Mouse (Mus musculus): ENCODE measurements around the gene Arntl. TPM values are rescaled to one million over a fixed set of nuclear protein-coding genes. Genes with fewer than 3 reads are reported as not detected.
A peak's percentile ranks its signal among the peaks of the same experiment; 100 is the strongest.

The Arntl gene
- polyA plus RNA-seq, 1 experiment: 4.0 TPM

DNA sequence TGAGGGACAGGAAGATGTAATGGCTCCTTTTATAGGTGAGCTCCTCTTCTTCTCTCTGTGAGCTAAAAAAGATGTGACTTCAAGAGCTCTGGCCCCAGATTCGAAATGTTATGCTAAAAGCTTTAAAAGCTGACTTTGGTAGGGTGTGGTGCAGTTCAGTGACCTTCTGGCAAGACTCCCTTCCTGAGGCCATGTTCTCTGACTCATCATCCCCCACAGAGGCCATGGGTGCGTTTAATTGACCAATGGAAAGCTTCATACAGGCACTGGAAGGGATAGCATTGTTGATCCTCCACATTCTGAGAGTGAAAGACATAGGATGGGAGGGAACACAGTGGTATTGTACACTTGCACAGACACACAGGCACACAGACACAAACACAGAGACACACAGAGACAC lies 34.8 kb upstream of the Arntl start:
- no peak overlapping the region for H3ac ChIP-seq (ENCODE audit: control insufficient read depth, insufficient read length, low read depth)
- no peaks in the 10 kb centered on the region for H3K79me2 ChIP-seq (ENCODE audit: control insufficient read depth, insufficient read depth)
- no peaks in the 10 kb centered on the region for H3K36me3 ChIP-seq (ENCODE audit: control insufficient read depth, insufficient read depth)
- TF ChIP-seq MAX (IDR thresholded peaks at IDR 0.05) (no peak), USF1 (IDR thresholded peaks at IDR 0.05; ENCODE audit: low read depth) (no peak), FOSL1 (IDR thresholded peaks at IDR 0.05; ENCODE audit: insufficient read depth, low read length, poor library complexity, severe bottlenecking) (peak; percentile 6), MYOG (IDR thresholded peaks at IDR 0.05; ENCODE audit: control insufficient read depth, extremely low read depth, insufficient read length) (no peak), MYOD1 (IDR thresholded peaks at IDR 0.05; ENCODE audit: control insufficient read depth, insufficient read length, low read depth) (no peak)
- no peaks in the 10 kb centered on the region for H3K27me3 ChIP-seq (ENCODE audit: control insufficient read depth, insufficient read depth, insufficient read length)
- no peaks in the 10 kb centered on the region for H3K79me3 ChIP-seq (ENCODE audit: low read depth)
- H3K4me3 ChIP-seq (ENCODE audit: insufficient read depth, poor library complexity, severe bottlenecking): no peak overlapping the region

DNA sequence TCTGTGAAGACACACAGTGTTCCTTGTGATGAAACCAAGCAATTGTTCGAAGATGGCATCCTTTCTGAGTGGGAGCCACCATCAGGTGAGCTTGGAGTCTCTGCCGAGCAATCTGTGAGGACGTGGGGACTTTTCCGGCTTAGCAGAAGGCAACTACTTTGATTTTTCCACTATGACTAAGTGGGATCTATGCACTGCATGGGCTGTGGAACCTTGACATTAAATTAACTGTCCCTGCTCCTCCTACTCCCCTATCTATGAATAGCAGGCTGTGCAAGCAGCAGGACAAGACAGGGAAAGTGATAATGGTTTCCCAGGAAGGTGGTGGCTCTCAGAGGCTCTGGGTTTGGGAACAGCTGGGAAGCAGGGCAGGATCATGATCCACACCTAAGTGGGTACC lies 31.8 kb upstream of the Arntl start:
- Histone ChIP-seq H3K36me3 (ENCODE audit: control insufficient read depth, insufficient read depth) (no peaks in the 10 kb centered on the region), H3ac (ENCODE audit: control insufficient read depth, insufficient read length, low read depth) (no peak overlapping the region), H3K79me2 (ENCODE audit: control insufficient read depth, insufficient read depth) (no peaks in the 10 kb centered on the region), H3K79me3 (ENCODE audit: low read depth) (no peaks in the 10 kb centered on the region), H3K27me3 (ENCODE audit: control insufficient read depth, insufficient read depth, insufficient read length) (no peaks in the 10 kb centered on the region), H3K4me3 (ENCODE audit: insufficient read depth, poor library complexity, severe bottlenecking) (no peak overlapping the region)
- TF ChIP-seq MYOD1 (IDR thresholded peaks at IDR 0.05; ENCODE audit: control insufficient read depth, insufficient read length, low read depth) (no peak), MYOG (IDR thresholded peaks at IDR 0.05; ENCODE audit: control insufficient read depth, extremely low read depth, insufficient read length) (no peak), CTCF (IDR thresholded peaks at IDR 0.05; ENCODE audit: control insufficient read depth, insufficient read depth, insufficient read length) (no peak), FOSL1 (IDR thresholded peaks at IDR 0.05; ENCODE audit: insufficient read depth, low read length, poor library complexity, severe bottlenecking) (no peak), CEBPB (IDR thresholded peaks at IDR 0.05; ENCODE audit: low read depth) (no peak), USF1 (IDR thresholded peaks at IDR 0.05; ENCODE audit: low read depth) (no peak), MAX (IDR thresholded peaks at IDR 0.05) (no peak)

DNA sequence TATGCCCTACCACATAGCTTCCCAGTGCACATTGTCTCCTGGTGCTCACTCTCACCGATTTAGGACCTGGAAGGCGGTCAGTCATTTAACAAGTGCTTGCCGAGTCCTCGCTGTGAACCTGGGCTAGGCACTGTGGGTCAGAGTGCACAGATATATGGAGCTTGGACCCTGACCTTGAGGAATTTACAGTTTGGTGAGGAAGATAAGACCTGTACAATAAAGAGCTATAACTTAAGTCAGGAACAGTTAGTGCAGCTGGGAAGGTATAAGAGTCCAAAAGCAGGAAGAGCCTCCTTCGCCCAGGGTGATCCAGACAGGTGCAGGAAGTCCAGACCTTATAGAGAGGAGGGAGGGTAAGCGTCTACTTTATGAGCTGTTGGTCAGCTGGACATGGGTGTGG lies 29.2 kb upstream of the Arntl start:
- H3K79me2 ChIP-seq (ENCODE audit: control insufficient read depth, insufficient read depth): no peaks in the 10 kb centered on the region
- no peak for TF ChIP-seq MYOD1 (IDR thresholded peaks at IDR 0.05; ENCODE audit: control insufficient read depth, insufficient read length, low read depth)
- no peak for TF ChIP-seq FOSL1 (IDR thresholded peaks at IDR 0.05; ENCODE audit: insufficient read depth, low read length, poor library complexity, severe bottlenecking)
- TF ChIP-seq CEBPB (IDR thresholded peaks at IDR 0.05; ENCODE audit: low read depth): no peak
- no peak for TF ChIP-seq MAX (IDR thresholded peaks at IDR 0.05)
- no peak for TF ChIP-seq USF1 (IDR thresholded peaks at IDR 0.05; ENCODE audit: low read depth)
- no peak for TF ChIP-seq CTCF (IDR thresholded peaks at IDR 0.05; ENCODE audit: control insufficient read depth, insufficient read depth, insufficient read length)
- TF ChIP-seq MYOG (IDR thresholded peaks at IDR 0.05; ENCODE audit: control insufficient read depth, extremely low read depth, insufficient read length): no peak

DNA sequence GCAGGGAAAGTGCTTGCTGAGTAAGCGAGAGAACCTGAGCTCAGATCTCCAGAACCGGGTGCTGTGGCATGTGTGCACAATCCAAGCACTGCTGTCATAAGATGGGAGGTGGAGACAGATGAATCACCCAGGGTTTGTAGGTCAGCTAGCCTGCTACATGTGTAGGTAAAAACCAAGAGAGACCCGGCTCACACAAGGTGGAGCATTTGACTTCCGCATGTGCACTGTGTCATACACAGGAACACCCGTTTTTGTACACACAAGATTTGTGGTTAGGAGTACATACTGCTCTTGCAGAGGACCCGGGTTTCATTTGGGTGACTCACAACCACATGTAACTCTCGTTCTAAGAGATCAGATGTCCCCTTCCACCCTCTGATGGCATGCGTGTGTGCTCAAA lies 23.5 kb upstream of the Arntl start:
- Histone ChIP-seq H3K4me3 (ENCODE audit: insufficient read depth, poor library complexity, severe bottlenecking) (no peak overlapping the region), H3K79me3 (ENCODE audit: low read depth) (no peaks in the 10 kb centered on the region), H3K36me3 (ENCODE audit: control insufficient read depth, insufficient read depth) (no peaks in the 10 kb centered on the region), H3K79me2 (ENCODE audit: control insufficient read depth, insufficient read depth) (no peaks in the 10 kb centered on the region), H3K27me3 (ENCODE audit: control insufficient read depth, insufficient read depth, insufficient read length) (no peaks in the 10 kb centered on the region), H3ac (ENCODE audit: control insufficient read depth, insufficient read length, low read depth) (no peak overlapping the region)
- TF ChIP-seq FOSL1 (IDR thresholded peaks at IDR 0.05; ENCODE audit: insufficient read depth, low read length, poor library complexity, severe bottlenecking): peak; percentile 33
- peak; percentile 12 for TF ChIP-seq MYOD1 (IDR thresholded peaks at IDR 0.05; ENCODE audit: control insufficient read depth, insufficient read length, low read depth)
- no peak for TF ChIP-seq CEBPB (IDR thresholded peaks at IDR 0.05; ENCODE audit: low read depth)
- TF ChIP-seq MYOG (IDR thresholded peaks at IDR 0.05; ENCODE audit: control insufficient read depth, extremely low read depth, insufficient read length): no peak
- no peak for TF ChIP-seq CTCF (IDR thresholded peaks at IDR 0.05; ENCODE audit: control insufficient read depth, insufficient read depth, insufficient read length)
- TF ChIP-seq MAX (IDR thresholded peaks at IDR 0.05): no peak
- no peak for TF ChIP-seq USF1 (IDR thresholded peaks at IDR 0.05; ENCODE audit: low read depth)

More for the DNA sequence above, 29.2 kb upstream of the Arntl start:
- Histone ChIP-seq H3K36me3 (ENCODE audit: control insufficient read depth, insufficient read depth) (no peaks in the 10 kb centered on the region), H3ac (ENCODE audit: control insufficient read depth, insufficient read length, low read depth) (no peak overlapping the region), H3K79me3 (ENCODE audit: low read depth) (no peaks in the 10 kb centered on the region), H3K27me3 (ENCODE audit: control insufficient read depth, insufficient read depth, insufficient read length) (no peaks in the 10 kb centered on the region), H3K4me3 (ENCODE audit: insufficient read depth, poor library complexity, severe bottlenecking) (no peak overlapping the region)

DNA sequence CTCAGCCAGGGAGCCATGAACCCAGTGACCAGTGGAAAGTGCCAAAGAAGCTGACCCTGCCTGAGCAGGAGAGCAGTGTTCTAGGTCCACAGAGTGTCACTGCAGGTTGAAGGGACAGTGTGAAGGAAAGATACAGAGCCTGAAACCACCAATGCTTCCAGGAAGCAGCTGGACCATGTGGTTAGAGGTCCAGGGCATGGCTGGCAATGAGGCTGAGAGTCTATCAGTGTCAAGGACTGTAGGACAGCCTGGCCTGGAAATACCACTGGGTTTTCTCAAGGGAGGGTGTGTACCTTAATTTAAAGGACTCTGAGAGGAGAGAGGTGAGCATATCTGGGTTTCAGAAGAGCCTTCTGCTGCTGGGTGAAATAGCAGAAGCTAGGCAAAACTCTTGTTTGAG lies 22.2 kb upstream of the Arntl start:
- TF ChIP-seq MYOG (IDR thresholded peaks at IDR 0.05; ENCODE audit: control insufficient read depth, extremely low read depth, insufficient read length): no peak
- TF ChIP-seq MAX (IDR thresholded peaks at IDR 0.05): peak; percentile 46
- no peak overlapping the region for H3K4me3 ChIP-seq (ENCODE audit: insufficient read depth, poor library complexity, severe bottlenecking)
- no peaks in the 10 kb centered on the region for H3K36me3 ChIP-seq (ENCODE audit: control insufficient read depth, insufficient read depth)
- no peak overlapping the region for H3ac ChIP-seq (ENCODE audit: control insufficient read depth, insufficient read length, low read depth)
- no peaks in the 10 kb centered on the region for H3K79me3 ChIP-seq (ENCODE audit: low read depth)
- no peaks in the 10 kb centered on the region for H3K27me3 ChIP-seq (ENCODE audit: control insufficient read depth, insufficient read depth, insufficient read length)
- no peaks in the 10 kb centered on the region for H3K79me2 ChIP-seq (ENCODE audit: control insufficient read depth, insufficient read depth)

DNA sequence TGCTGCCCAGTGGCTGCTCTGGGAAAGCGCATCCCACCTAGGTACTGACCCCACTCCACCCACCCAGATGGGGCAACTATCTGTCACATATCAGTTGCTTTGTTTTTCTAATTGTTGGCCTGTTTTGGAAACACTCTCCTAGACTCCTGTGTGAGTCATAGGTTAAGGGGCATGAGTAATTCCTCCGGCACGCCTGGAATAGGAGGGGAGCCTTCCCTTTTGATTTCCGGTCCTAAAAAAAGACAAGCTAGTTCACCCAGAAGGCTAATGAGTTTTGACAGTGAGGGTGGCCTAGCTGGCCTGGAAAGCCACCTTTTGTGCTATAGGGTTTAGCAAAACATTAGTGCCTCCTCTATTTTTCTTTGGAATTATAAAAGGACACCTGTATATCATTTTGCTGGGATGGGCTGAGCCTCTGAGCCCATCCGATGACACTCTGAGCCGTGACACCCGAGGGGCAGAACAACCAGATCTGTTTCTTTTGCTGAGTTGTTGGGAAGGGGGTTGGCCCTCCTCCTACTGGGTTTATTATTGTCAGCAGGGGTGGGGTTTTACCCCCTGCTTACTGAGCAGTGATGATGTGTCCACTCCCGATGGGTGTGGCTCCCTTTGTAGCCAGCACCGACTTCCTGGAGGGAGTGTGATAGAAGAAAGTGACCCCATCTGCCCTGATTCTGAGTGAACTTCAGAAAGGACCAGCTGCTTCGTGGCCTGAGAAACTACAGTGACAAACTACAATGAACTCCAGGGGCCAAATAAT lies 21.0 kb upstream of the Arntl start:
- Histone ChIP-seq H3K79me2 (ENCODE audit: control insufficient read depth, insufficient read depth) (no peaks in the 10 kb centered on the region), H3K79me3 (ENCODE audit: low read depth) (no peaks in the 10 kb centered on the region), H3K36me3 (ENCODE audit: control insufficient read depth, insufficient read depth) (no peaks in the 10 kb centered on the region), H3K27me3 (ENCODE audit: control insufficient read depth, insufficient read depth, insufficient read length) (no peaks in the 10 kb centered on the region), H3ac (ENCODE audit: control insufficient read depth, insufficient read length, low read depth) (no peak overlapping the region), H3K4me3 (ENCODE audit: insufficient read depth, poor library complexity, severe bottlenecking) (no peak overlapping the region)
- TF ChIP-seq FOSL1 (IDR thresholded peaks at IDR 0.05; ENCODE audit: insufficient read depth, low read length, poor library complexity, severe bottlenecking) (peak; percentile 30), MYOD1 (IDR thresholded peaks at IDR 0.05; ENCODE audit: control insufficient read depth, insufficient read length, low read depth) (no peak), MAX (IDR thresholded peaks at IDR 0.05) (no peak), CTCF (IDR thresholded peaks at IDR 0.05; ENCODE audit: control insufficient read depth, insufficient read depth, insufficient read length) (no peak)

Measured in C2C12 (cell line).